Mouse (Mus musculus): Measurements from ENCODE around the gene Chdh.

Gene Chdh

DNA sequence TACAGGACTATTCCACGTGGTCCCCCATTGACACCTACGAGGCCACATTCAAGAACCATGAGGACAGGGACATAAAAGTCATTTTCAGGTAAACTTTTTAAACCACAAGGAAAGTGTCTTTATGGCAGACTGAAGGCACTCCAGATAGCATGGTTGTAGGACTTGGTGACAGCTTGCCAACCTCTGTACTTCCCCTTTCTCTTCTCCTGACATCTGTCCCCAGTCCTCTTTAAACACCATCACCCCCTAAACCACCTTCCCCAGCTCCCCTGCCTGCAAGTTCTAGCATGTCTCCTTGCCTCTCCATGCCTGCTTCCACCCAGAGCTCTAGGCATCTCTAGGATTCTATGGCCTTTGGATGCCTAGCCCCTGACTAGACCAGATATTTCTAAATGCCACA is 56.0 kb downstream of the Chdh start:
- DNase-seq (ENCODE audit: low spot score) = no peak

DNA sequence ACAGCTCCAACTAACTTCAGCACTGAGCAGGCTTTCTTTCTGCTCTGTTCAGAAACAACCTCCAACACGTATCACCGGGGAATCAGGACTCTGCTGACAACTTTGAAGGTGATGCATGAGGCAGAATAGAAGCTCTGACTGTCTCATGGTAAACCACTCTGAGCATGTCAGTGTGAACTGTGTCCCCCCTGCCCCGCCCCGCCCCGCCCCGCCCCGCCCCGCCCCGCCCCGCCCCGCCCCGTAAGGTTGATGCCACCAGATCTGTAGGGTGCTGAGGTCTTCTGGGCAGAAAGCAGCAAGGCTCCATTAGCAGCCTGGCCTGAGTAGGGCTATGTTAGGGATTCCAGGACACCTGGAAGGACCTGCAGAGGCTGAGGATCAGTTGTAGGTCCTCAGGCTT is 57.9 kb downstream of the Chdh start:
- no peak for DNase-seq (ENCODE audit: low spot score)

DNA sequence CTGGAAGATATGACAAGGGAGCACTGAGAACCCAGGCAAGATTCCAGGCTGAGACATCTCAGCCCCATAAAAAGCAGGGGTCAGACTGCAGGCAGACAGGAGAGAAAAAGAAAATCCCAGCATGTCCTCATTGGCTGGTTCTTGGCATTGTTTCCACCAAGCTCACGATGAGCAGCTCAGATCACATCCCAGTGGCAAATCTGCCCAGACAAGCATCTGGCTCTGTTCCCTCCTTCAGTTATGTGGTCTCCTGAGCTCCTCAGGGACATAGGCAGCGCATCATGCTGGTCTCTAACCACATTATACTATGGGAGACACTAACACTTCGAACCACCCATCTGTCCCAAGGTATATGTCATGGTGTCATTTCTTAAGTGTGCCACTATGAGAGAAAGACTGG is 59.7 kb downstream of the Chdh start:
- DNase-seq (ENCODE audit: low spot score) = no peak

DNA sequence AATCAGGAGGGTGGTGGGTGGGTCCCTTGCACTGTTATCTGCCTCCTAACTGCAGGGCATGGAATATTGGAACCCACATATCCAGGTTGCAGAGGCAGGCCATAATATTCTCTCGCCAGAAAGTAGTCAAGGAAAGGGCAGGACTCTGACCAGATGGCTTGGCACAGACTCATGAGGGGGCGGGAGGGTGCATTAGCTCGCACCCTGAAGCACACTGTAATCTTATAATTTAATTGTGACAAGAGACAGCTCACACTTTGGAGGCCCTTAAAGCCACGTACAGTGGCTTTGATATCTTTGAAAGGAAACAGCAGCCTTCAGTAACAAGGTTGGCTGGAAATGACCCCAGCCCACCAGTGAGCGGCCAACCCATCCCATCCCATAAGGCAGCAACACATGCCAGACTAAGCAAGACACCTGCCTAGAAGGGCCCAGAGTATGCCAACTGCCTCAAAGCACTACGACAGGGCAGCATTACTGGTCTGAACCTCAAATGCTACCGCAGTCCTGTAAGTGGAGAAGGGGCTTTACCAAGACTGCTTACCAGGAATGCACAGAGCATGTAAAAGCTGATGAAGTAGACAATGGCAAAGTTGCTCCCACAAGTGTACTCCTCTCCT is 66.6 kb downstream of the Chdh start:
- DNase-seq (ENCODE audit: low spot score) = no peak

DNA sequence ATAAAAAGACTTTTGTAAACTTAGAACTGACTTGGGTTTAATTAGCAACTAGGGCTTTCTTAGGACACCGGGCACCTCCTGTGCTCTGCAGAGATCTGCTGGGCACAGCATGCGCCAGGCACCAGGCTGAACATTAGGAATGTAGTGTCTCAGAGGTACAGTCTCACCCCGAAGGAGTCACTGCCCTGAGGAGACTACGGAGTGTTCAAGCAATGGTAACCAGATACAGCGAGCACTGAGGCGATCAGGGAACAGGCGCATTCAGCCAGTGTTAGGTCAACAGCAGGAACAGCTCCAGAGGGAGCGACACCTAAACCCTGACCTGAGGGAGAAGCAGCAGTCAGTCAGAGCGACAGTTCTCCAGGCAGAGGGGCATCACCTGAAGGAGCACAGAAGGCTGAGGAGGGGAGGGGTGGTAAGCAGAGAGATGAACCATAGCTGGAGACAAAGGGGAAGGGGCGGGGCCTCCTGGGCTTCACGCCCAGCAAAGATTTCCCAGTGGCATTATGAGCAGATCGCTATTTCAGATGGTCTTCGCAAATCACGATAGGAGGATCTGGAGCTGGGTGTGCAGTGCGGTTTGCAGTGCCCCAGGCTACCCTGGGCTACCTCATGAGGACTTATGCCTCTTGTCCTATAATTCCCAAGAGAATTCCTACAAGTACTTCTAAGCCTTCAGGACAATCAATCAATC is 69.4 kb downstream of the Chdh start:
- no peak for DNase-seq (ENCODE audit: low spot score)

DNA sequence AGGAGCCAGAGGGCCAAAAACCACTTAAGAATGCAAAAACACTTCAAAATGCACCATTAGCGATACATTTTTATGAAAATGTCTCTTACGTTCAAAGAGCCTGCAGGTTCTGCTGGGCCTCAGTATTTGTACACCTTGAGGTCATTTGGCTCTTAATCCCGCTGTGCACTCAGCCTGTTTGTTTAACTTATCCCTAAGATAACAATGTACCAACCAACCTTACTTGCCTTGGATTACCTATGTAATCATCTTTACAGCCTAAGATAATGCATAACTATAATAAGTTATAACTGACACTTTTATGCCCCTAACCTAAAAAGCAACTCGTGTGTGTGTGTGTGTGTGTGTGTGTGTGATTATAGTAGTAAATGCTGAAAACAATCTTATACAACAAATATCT is 70.9 kb downstream of the Chdh start:
- no peak for DNase-seq (ENCODE audit: low spot score)

Measured in left cerebral cortex, adult 11 months (tissue).